Mouse (Mus musculus): ENCODE results near the gene Pik3cd. TPM values are rescaled to one million over a fixed set of nuclear protein-coding genes. Genes with fewer than 3 reads are reported as not detected.

The Pik3cd gene
- total and polyA plus RNA-seq, 3 experiments = 57.0 to 95.0 (median 72.1) TPM

DNA sequence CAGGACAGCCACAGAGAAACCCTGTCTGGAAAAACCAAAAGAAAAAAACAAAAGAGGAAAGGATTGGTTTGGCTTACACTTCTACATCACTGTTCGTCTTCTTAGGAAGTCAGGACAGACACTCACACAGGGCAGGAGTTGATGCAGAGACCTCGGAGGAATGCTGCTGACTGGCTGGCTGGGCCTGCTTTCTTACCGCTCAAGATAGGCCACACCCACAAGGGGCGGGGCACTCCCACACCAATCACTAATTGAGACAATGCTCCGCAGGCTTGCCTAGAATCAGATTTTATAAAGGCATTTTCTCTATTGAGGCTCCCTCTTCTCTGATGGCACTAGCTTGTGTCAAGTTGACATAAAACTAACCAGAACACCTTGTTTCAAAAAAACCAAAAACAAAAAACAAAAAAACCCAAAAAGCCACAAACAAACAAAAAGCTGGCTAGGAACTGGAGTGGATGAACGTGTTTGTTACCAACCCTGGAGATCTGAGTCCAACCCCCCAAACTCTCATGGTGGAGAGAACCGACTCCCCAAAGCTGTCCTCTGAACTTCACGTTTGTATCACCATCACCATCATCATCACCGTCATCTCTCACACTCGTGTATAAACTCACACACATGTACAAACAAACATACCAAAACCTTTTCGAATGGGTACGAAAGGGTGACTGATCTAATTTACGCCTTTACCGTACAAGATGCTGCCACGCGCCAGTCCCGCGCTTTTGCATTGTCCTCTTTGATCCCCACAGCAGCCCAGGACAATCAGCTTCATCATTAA, 753 bp downstream of the Pik3cd start:
- Histone ChIP-seq H3K36me3 (replicated peaks in 1 of 2; ENCODE audit: control insufficient read depth in 1 of 2, insufficient read depth in 1 of 2, low read length in 1 of 2) (peaks cover 0 to 10% of the 10 kb centered on the region in 2 experiments), H3K27ac (ENCODE audit: insufficient read depth, low read depth) (peak overlapping the region; percentile 98), H3K79me2 (replicated peaks; ENCODE audit: control insufficient read depth, extremely low read depth, insufficient read depth, poor library complexity, severe bottlenecking) (peaks cover 44% of the 10 kb centered on the region), H3K9ac (ENCODE audit: insufficient read depth, low read depth) (peak overlapping the region; percentile 95), H3K4me3 (replicated peaks in 1 of 3; ENCODE audit: low read depth in 2 of 3, low read length in 2 of 3, poor library complexity in 1 of 3) (peak overlapping the region; percentile 63 to 92 (median 82)), H3K4me2 (ENCODE audit: insufficient read depth, low read depth, poor library complexity, severe bottlenecking) (peak overlapping the region; percentile 92), H3K27me3 (replicated peaks) (no peaks in the 10 kb centered on the region), H3K4me1 (ENCODE audit: control insufficient read depth in 1 of 2, insufficient read depth in 2 of 2) (peaks cover 5 to 36% of the 10 kb centered on the region in 2 experiments; a peak in 3 of 4 replicates), H3K9me3 (replicated peaks; ENCODE audit: low read length) (no peaks in the 10 kb centered on the region)
- dilution Hi-C loops (cut with MboI; ENCODE audit: extremely low pct_ligation_motif_present, extremely low pct_unique_long_range_greater_than_20kb, low sequenced_read_pairs) (no loop called here), in situ Hi-C loops (cut with MboI; ENCODE audit: low pct_ligation_motif_present, low pct_unique_long_range_greater_than_20kb, low sequenced_read_pairs) (loop anchor here (25.0 kb wide), 1 partner anchor 539 kb away; the partner anchor contains the start of gene Pgd)
- TF ChIP-seq MAX (IDR thresholded peaks at IDR 0.05; ENCODE audit: low read length) (peak; percentile 74), ETS1 (conservative IDR thresholded peaks at IDR 0.05; ENCODE audit: low read depth, low read length) (0 out of 2 replicates have a peak, but pooled peaks have one; percentile 24), MXI1 (IDR thresholded peaks at IDR 0.05; ENCODE audit: low read depth, low read length) (peak; percentile 28; the same call in 1 of the 2 replicates), TCF12 (IDR thresholded peaks at IDR 0.05; ENCODE audit: low read depth, low read length) (peak; percentile 83), BHLHE40 (IDR thresholded peaks at IDR 0.05; ENCODE audit: low read depth, low read length) (peak; percentile 54; the same call in 1 of the 2 replicates), SIN3A (IDR thresholded peaks at IDR 0.05; ENCODE audit: low read length) (0 out of 2 replicates have a peak, but pooled peaks have one; percentile 4), KAT2A (IDR thresholded peaks at IDR 0.05; ENCODE audit: insufficient replicate concordance, low read length) (no peak), MAZ (IDR thresholded peaks at IDR 0.05; ENCODE audit: low read depth, low read length) (no peak), POLR2A (IDR thresholded peaks at IDR 0.05; ENCODE audit: low read depth, low read length) (peak; percentile 96), EP300 (IDR thresholded peaks at IDR 0.05; ENCODE audit: low read length) (0 out of 2 replicates have a peak, but pooled peaks have one; percentile 36), POLR2AphosphoS2 (IDR thresholded peaks at IDR 0.05; ENCODE audit: low read depth, low read length) (peak; percentile 81; the same call in 1 of the 2 replicates), ZMIZ1 (IDR thresholded peaks at IDR 0.05; ENCODE audit: low read depth, low read length) (peak; percentile 89), TBP (conservative IDR thresholded peaks at IDR 0.05; ENCODE audit: low read depth, low read length) (peak; percentile 96), UBTF (IDR thresholded peaks at IDR 0.05; ENCODE audit: low read depth, low read length) (no peak), CHD1 (IDR thresholded peaks at IDR 0.05; ENCODE audit: low read depth, low read length) (peak; percentile 15; the same call in 1 of the 2 replicates), NELFE (IDR thresholded peaks at IDR 0.05; ENCODE audit: low read depth, low read length) (peak; percentile 98), CHD2 (IDR thresholded peaks at IDR 0.05; ENCODE audit: low read length) (no peak)
- peak; percentile 97 for DNase-seq (ENCODE audit: extremely low read depth)

DNA sequence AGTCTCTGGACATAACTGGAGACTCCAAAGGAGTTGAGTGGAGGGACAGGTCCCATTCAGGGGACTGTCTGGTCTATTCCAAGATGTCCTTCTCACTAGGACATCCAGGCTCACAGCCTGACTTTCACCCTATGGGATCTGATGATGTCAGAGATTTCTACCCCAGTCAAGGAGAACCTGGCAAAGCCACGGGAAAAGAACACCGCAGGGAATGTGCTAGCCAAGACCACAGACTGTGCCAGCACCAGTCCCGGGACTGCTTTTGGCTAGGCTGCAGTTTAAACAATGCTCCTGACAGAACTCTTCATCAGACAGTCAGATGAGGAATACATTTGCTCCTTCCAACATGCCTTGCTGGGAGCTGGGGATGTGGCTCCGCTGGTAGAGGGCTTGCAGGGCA, 2.4 kb downstream of the Pik3cd start:
- peak overlapping the region; percentile 50; the same call in 1 of the 2 replicates for H3K27ac ChIP-seq (ENCODE audit: insufficient read depth, low read depth)
- H3K79me2 ChIP-seq (replicated peaks; ENCODE audit: control insufficient read depth, extremely low read depth, insufficient read depth, poor library complexity, severe bottlenecking) = peaks cover 55% of the 10 kb centered on the region
- no peaks in the 10 kb centered on the region for H3K27me3 ChIP-seq (replicated peaks)
- H3K4me3 ChIP-seq (replicated peaks in 1 of 3; ENCODE audit: low read depth in 2 of 3, low read length in 2 of 3, poor library complexity in 1 of 3) = peak overlapping the region; percentile 63 to 92 (median 82)
- peaks cover 0 to 11% of the 10 kb centered on the region in 2 experiments for H3K36me3 ChIP-seq (replicated peaks in 1 of 2; ENCODE audit: control insufficient read depth in 1 of 2, insufficient read depth in 1 of 2, low read length in 1 of 2)
- DNase-seq (ENCODE audit: extremely low read depth) = no peak
- peaks cover 0 to 33% of the 10 kb centered on the region in 2 experiments; a peak in 2 of 4 replicates for H3K4me1 ChIP-seq (ENCODE audit: control insufficient read depth in 1 of 2, insufficient read depth in 2 of 2)
- H3K4me2 ChIP-seq (ENCODE audit: insufficient read depth, low read depth, poor library complexity, severe bottlenecking) = peak overlapping the region; percentile 92
- peak overlapping the region; percentile 94 for H3K9ac ChIP-seq (ENCODE audit: insufficient read depth, low read depth)
- no peaks in the 10 kb centered on the region for H3K9me3 ChIP-seq (replicated peaks; ENCODE audit: low read length)
- dilution Hi-C loops (cut with MboI; ENCODE audit: extremely low pct_ligation_motif_present, extremely low pct_unique_long_range_greater_than_20kb, low sequenced_read_pairs) (no loop called here), in situ Hi-C loops (cut with MboI; ENCODE audit: low pct_ligation_motif_present, low pct_unique_long_range_greater_than_20kb, low sequenced_read_pairs) (loop anchor here (5.0 to 25.0 kb wide), 2 partner anchors 43 to 538 kb away; partner anchors contain the start of gene Pgd)
- TF ChIP-seq PAX5 (IDR thresholded peaks at IDR 0.05; ENCODE audit: low read length) (no peak), EP300 (IDR thresholded peaks at IDR 0.05; ENCODE audit: low read length) (no peak), TBP (conservative IDR thresholded peaks at IDR 0.05; ENCODE audit: low read depth, low read length) (no peak), ETS1 (conservative IDR thresholded peaks at IDR 0.05; ENCODE audit: low read depth, low read length) (no peak)
